Mouse (Mus musculus) kidney, postnatal 10 days (tissue): ENCODE results near the gene Cbfa2t3.

Source experiments
- DNase-seq: peaks from one replicate; pipeline ENCODE4 v3.0.0; 2021; ENCODE audit warnings: mixed read lengths

Gene Cbfa2t3

DNA sequence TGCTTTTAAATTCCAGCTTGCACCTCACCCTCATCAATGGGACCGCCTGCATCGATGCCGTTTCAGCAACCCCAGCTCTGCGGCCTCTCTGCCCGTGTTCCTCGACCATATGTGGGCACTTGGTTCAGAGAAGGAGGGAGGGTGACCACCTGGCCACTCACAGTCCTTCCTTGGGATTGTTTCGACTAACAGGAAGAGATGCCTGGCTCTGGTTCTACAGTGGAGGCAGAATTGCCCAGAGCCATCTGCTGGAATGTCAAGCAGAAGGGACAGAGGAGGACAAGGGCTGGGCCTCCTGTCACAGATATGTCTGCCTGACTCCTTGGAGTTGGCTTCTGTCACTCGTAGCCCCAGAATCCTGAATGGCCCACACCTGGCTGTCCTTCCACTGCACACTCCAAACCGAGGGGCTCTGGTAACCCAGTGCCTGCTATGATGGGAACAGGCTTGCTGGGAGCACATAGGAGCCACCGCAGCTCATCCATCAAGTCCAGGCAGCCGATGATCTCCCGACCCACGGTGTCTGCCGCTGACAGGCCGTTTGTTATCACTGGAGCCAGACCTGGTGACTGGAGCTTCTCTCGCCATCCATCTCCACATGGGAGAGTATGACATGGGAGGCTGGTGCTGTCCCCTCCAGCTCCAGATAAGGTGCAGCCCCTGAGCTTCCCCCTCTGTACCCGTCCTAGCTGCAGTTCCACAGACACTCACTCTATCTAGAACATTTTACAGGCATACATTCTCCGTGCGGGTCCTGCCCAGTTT lies 13.6 kb downstream of the Cbfa2t3 start:
- no peak for DNase-seq

DNA sequence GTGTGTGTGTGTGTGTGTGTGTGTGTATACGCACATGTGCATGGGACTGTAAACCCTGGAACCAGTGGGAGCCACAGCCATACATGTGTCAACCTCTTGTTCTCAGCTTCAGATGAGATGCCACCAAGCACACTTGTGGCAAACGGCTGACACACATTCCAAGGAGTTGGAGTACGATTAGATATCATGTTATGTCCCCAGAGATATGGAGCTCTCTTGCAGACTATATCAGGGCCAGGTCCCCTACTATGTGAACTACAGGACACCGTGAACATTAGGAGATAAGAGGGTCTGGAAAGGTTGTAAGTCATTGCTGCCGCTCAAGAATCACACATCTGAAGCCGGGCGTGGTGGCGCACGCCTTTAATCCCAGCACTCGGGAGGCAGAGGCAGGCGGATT lies 16.1 kb downstream of the Cbfa2t3 start:
- DNase-seq = no peak

DNA sequence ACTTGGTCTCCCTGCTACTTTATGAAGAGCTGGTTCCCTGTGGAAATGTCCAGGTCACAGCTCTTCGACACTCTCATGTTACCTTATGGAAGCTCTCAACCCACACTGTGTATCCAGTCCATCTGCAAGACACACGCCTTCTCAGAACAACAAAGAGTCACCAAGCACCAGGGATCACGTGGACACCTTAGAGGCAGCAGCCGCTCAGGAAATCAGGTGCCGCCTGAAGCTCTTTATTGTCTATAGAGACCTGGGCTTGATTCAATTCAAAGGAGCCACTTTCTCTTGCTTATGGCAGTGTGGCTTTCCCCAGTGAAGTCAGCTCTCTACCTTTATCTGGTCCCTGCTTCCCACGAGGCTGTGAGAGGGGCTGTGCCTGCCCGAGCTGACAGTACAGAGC lies 18.7 kb downstream of the Cbfa2t3 start:
- no peak for DNase-seq

DNA sequence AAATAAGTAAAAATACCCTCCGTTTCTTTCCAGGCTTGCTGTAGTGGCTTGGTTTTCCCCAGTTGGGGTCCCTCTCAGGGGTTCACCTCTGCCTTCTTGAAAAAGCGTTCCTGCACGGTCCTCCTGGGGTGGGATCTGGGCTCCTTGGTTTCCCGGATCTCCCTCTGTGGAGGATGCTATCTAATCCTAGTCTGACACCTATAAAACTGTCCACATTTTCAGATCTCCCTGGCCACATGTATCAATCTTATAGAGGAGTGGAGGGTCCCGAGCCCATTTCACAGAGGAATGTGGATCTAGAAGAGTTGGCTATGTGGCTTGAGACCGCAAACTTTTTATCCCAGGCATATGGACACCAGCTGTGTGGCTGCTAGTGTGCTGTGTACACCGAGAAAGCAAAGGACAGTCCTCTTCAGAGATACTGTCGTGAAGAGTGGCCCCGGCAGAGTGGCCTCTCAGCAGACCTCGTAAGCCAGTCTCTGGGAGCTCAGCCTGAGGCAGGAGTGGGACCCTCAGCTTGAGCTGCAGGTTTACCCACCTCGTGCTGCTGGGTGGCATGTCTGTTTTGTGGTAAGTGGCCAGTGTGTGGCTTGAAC lies 19.5 kb downstream of the Cbfa2t3 start:
- DNase-seq = no peak

DNA sequence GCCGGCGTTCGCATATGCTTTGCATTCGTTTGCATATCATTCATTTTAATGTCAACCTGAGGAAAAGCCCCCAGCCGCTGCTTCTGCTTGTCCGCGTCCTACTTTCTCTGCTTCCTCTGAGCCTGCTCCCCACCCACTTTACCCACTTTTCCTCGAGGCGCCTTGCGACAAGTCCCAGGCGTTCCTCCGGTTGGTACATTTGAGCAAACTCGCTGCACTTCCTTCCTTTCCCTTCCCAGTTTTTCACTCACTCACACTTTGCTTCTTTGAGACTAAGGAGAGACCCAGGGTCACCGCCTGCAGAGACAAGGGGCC lies 20.1 kb downstream of the Cbfa2t3 start:
- DNase-seq = no peak

DNA sequence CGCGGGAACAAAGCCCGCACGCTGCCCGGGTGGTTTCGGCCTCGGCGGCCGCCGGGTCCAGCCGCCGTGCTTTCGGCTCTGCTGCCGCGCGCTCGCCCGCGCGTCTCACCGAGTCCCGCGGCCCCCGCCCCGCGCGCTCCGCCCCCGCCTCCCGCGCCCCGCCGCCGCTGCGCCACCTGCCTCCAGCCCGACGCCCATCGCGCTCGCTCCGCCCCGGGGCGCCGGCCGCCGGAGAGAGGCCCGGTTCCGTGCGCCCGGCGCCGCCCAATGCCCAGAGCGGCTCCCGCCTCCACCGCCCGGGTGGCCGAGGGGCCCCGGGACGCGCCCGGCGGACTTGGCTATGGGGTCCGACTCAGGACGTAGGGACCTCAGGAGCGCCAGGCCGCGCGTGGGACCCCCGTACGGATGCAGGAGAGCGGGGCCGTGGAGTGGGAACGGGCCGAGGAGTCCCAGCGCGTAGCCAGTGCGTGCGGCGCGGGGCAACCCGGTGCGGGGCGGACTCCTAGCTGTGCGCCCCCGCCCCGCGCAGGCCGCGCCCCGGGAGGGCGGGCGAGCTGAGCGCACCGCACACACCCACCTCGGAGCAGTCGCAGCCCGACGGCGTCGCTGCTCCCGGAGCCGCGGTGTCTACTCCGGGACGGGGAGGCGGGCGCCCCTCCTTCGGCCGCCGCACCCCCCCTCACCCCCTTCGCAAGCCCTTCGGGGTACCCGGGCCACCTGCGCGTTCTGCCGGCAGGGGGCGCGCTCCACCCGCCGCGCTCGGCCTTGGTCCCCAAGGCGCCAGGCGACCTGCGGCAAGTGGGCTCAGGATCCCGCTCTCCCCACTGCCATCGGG lies 20.6 kb downstream of the Cbfa2t3 start:
- peak; percentile 89 for DNase-seq

DNA sequence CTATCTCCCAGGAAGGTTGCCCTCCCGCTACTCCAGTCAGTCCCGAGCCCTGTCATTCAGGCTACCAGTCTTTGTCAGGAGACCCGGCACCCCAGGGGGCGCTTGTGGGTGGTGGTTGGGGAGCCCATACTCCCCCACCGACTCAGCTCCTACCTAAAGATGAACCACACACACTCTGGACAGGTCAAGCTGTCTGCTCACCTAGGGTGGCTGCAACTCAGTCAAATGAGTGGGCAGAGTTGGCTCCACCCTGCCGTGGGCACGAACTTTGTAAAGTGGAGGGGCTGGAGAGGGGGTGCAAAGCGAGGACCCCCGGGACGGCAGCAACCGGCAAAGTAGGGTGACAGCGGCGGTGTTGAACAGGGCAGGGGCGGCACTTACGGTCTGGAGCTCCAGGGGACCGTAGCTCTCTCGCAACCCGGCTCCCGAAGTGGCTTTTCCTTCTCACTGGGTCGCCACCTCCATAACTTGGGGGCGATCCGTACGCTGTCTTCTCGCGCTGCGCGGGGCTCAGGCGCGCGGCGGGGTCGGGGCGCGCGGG lies 21.4 kb downstream of the Cbfa2t3 start:
- DNase-seq = peak; percentile 50

DNA sequence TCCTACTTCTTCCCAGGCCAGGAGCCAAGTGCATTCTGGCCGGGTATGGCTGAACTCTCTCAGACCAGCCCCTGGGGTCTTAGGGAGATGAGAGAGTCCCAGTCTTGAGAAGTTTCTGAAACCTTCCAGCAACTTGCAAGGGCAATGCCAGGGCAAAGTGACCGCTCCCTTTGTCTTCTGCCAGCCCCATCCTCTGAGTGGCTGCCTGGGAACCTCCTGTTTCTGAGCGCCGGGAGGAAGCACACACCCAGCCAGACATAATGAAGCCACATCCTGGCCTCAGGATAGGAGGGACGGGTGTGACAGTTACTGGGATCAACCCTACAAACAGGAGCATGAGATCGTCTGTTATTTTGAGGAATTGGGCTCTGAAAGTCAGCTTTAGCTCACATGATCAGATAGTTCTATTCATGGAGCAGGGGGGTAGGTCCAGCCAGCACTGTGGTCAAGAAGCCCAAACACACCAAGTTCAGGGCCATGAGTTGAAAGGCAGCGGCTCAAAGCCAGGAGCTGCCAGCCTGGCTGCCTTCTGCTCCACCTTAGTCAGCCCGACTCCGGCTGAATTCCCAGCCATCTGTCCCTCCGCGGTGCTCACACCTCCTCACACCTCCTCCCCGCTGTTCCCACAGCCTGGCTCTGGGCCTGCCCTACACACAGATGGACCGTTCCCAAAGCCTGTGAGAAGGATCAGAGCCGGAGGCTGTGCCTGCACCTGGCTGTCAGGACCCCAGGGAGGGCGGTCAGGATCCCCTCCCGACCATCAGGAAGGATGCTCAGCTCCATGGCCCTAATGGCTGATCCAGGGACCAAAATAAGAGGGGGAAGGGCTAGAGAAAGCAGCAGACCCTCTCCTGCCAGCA lies 22.1 kb downstream of the Cbfa2t3 start:
- peak; percentile 65 for DNase-seq

DNA sequence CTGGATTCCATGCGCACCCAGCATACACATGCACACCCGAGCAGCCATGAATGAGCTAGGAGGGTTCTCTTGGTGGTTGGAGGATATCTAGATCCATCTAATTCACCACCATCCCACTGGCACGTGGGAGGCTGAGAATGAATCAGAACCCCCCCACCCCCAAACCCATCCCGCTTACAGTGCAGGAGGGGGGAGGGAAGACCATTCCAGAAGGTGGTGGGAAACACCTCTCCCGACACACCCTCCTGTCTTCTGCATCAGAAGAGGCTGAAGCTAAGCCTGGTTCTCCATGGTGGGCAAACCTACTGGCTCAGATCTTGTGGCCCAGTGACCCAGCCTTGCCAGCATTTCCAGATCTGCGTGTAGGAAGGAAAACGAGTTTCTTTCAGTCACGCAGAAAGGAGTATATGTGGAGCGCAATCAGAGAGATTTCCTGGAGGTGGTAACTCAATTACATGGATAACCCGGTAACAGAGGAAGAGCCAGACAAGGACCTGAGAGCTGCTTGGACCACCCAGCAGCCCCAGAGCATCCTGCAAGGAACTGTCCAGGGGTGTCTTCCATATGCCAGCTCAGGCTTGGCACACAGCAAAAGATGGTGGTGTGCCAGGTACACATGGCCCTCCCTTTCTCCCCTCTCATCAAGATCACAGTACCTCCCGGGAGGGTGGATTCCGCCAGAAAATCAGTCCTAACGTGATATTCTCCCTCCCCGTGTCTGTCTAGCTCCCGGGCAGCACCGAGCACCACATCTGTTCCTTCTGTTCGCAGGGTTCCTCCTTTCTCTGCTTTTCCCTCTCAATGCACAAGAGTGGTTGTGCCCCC lies 23.1 kb downstream of the Cbfa2t3 start:
- DNase-seq = no peak

DNA sequence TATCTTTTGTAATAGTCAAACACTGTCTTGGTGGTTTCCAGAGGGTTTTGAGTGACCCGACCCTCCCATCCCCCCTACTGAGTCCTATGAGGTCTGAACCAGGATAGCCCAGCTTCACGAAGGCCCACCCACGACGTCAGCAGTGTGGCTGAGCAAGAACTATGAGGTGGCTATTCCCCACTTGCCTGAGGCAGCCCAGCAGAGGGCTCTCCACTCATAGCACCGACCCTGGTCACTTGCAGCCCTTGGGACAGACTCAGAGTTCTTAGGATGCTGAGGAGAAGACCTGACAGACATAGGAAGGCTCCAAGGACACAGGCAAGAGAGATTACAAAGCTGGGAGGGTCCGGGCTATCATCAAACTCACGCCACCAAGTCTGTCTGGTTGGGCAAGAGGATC lies 23.9 kb downstream of the Cbfa2t3 start:
- peak; percentile 57 for DNase-seq

DNA sequence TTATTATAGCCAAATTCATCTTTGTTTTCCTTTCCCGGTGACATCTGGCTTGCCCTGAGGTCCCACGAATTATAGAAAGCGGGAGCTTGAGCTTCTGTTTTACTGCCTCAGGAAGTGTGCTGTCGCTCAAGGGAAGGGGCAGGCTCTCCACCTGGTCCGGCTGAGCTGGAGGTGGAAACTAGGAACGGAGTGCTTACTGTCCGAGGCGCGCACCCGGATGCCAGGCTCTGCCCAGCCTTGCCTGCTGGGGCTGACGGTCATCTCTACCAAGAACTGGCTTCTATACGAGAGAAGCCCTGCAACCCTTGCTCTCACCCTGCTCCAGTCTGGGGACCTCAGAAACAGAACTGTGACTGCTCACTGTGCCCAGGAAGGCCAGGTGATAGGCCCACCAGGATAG lies 24.9 kb downstream of the Cbfa2t3 start:
- peak; percentile 47 for DNase-seq

DNA sequence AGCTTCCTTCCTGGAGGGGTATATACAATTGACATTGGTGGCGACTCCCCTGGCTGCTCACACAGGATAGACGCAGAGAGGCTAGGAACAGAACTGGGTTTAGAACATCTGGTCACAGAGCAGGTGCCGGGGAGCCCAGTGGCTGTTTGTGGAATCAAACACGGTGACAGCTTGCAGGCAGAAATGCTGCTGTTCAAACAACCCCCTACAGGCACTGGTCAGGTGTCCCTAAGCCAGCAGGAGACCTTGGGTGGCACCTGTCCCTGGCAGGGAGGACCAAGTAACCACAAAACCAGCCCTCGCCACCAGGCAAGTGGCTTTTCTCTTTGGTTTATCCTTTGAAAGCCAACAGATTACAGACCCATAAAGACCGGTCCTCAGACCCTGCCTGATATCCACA lies 27.0 kb downstream of the Cbfa2t3 start:
- DNase-seq = no peak

DNA sequence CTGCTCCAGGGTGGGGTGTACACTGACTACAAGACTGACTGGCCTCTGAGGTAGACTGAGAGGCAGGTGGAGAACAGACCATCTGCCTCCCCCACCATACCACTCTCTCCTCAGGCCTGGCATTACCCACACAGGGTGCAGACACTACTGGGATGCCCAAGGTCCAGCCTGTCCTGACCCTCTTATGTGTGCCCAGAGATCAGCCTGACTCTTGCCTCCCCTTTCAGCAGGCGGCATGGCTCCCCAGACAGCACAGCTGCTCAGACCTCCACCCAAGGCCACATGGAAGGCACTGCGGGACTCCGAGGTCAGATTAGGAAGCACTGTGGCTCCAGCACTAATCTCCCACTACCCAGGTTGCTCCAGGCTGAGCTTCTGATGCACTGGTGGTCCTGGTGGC lies 28.2 kb downstream of the Cbfa2t3 start:
- DNase-seq = no peak

DNA sequence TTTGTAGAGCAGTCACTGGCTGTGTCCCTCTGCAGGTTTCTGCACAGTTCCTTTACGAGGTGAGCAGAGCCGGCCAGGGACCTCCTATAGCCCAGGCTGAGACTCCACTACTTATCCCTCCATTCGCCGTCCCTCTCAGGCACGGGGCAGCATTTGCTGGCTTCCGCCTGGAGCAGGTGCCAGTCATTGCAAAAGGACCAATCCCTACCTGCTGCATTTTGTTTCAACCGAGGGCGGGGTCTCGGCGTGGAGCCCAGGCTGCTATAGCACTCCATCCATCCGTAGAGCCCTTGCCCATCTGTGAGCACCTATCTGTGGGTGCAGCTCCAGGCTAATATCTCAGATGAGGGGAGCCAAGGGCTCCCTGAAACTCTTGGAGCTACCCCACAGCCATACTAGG lies 28.9 kb downstream of the Cbfa2t3 start:
- no peak for DNase-seq

DNA sequence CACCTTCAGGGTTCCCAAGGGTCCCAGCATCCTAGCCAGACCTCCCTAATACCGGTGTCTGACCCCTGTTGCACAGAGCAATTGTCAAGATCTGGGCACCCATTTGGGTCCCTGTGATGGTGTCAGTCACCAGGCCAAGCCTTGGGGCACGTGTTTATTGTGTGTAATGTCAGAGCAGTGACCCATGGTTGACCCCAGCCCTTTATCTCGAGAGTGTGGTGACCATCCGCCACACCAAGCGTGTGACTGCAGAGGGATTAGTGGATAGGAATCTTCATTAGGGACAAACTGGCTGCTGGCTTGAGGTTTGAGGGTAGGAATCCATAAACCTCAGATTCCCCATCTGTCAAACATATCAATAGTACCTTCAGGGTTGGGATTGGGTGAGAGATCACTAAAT lies 29.5 kb downstream of the Cbfa2t3 start:
- DNase-seq = peak; percentile 6

DNA sequence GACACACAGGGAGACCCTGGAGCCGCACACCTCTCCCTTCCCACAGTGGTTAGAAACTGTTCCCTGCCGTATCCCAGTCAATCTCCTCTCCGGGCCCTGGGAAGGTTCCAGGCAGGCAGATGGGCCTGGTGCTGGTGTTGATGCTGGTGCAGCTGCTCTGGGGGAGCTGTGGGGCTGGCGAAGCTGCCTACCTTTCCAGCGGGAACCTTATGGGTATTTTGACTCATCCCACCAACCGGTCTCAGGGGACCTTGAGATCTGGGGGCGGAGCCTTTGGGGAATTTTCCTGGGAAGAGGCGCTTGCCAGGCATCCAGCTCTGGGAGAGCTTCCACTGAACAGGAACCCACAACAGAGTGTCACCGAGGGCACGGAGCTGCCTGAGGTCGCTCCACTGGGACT lies 31.1 kb downstream of the Cbfa2t3 start:
- DNase-seq = peak; percentile 44

DNA sequence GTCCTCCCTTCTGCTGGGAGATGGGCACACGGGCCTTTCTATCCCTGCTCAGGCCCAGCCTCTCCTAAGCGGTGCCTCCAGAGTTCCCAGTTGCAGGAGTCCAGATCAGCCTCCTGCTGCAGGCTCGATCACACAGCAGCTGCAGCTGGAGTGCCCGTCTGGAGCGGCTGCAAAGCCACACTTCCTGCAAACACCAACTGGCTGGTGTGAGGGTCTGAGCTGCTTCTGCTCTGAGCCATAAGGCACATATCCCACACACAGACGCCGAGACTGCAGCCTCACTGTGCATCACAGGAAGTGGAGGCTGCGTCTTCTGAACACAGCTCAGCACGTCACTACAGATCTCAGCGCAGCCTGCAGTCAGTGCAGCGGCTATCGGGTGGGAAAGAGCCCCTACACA lies 32.1 kb downstream of the Cbfa2t3 start:
- peak; percentile 50 for DNase-seq

DNA sequence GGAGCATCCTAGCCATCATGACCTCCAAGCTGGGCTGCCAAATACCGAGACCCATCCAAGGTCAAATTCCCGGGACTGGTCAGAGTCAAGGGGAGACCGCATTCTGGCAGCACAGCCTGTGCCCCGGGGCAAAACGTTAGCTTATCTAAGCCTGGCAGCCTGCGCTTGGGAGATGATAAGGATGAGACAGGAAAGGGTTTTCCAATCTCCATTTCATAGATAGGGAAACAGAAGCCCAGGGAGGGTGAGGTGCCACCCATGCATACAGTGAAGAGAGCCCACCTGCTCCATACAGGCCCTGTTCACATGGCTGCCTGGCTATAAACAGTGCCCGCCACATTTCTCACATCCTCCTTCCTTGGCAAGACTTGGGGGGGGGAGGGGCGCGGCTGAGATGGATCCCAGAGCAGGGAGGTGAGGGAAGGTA lies 32.6 kb downstream of the Cbfa2t3 start:
- DNase-seq = peak; percentile 53

DNA sequence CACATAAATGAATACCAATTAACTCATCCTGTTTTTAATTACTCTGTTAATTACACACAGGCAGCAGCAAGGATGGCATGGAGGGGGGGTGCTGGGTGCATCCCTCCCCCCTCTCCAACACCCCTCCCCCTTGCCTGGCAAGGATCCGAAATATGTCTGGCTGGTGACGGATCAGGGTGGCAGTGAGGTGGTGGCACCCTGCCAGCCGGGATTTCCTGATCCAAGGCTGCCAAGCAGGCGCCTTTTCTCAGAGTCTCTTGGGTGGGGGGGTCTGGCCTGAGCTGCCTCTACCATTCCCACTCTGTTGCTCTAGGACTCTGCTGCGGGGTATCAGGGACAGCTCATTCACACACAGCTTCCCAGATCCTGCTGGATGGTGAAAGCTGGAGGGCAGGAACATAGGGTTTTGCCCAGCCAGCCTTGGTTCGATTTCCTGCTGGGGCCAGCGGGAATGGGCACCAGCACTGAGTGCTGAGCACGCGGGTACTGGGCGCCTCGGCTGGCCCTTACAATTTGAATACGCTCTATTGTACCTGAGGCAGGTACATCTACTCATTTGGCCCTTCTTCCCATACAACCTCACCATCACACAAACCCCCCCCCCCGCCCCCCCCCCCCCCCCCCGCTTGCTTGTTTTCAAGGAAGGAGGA lies 33.1 kb downstream of the Cbfa2t3 start:
- DNase-seq = peak; percentile 90

DNA sequence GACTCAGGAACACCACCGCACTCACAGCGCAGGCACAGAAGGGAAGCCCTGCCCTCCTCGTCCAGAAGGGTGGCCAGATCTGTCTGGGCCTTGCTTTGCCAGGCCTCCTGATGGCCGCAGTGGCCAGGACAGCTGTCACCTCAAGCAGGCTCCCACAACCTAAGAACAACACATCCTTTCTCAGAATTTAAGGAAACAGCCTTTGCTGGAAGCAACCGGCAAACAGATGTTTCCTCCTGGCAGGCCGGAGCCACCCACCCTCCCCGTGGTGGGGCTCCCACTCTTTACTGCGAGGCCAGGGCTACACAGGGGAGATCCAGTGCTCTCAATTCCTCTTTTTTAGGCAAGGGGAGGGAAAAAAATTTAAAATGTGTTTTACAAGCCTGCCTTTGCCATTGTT lies 33.7 kb downstream of the Cbfa2t3 start:
- DNase-seq = peak; percentile 79

DNA sequence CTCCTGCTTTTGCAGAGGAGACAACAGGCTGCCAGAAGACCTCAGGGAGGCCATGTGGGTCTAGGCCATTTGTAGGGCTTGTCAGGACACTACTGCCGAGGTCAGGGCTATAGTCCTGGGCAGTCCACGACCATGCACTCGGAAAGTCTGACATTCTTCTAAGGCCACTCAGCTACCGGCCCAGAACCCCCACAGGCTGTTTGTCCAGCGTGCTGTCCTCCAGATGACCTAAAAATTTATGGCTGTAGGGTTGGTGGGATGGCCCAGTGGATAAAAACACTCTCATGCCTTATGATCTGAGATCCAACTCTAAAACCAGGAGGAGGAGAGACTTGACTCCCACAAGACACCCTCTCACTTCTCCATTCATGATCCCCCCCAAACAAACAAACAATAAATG lies 35.2 kb downstream of the Cbfa2t3 start:
- DNase-seq = no peak
